Mouse (Mus musculus) stomach, embryonic 15.5 days (tissue): Measurements from ENCODE around the gene Kctd11. TPM values are rescaled to one million over a fixed set of nuclear protein-coding genes. Genes with fewer than 3 reads are reported as not detected.
"Not testable (repeated sequence)": the region's sequence is repeated elsewhere in the genome, so short reads cannot be mapped to it uniquely, and the experiment has no call there.

Experiments
- ATAC-seq: fragments of 200-750 bp; cut with Nextera tagmentation; 2 replicates; pipeline ENCODE4 v1.8.0; 2017; ENCODE audit warnings: low read depth, moderate number of reproducible peaks, moderate TSS enrichment; ENCODE audit not compliant: insufficient read depth, low FRiP score
- H3K27ac ChIP-seq: fragments of 300-500 bp; sonication (generic); 2 replicates; pipeline ENCODE4 v1.5.1; 2015; ENCODE audit warnings: mild to moderate bottlenecking, inconsistent platforms
- H3K27me3 ChIP-seq: fragments of 300-500 bp; sonication (generic); replicated peaks from 2 replicates; pipeline ENCODE4 v1.6.1; 2015; ENCODE audit warnings: inconsistent platforms
- H3K36me3 ChIP-seq: fragments of 300-500 bp; sonication (generic); 2 replicates; pipeline ENCODE4 v1.6.1; 2015; ENCODE audit warnings: inconsistent platforms
- H3K4me1 ChIP-seq: fragments of 300-500 bp; sonication (generic); 2 replicates; pipeline ENCODE4 v1.6.1; 2015; ENCODE audit warnings: inconsistent platforms
- H3K4me2 ChIP-seq: fragments of 300-500 bp; sonication (generic); 2 replicates; pipeline ENCODE4 v1.6.1; 2015; ENCODE audit warnings: mild to moderate bottlenecking, inconsistent platforms
- H3K4me3 ChIP-seq: fragments of 300-500 bp; sonication (generic); replicated peaks from 2 replicates; pipeline ENCODE4 v1.5.1; 2015; ENCODE audit warnings: inconsistent platforms
- H3K9ac ChIP-seq: fragments of 300-500 bp; sonication (generic); 2 replicates; pipeline ENCODE4 v1.6.1; 2015; ENCODE audit warnings: inconsistent platforms
- H3K9me3 ChIP-seq: fragments of 300-500 bp; sonication (generic); 2 replicates; pipeline ENCODE4 v1.6.1; 2016; ENCODE audit warnings: inconsistent platforms
- WGBS: fragments of 180-500 bp; shearing (Covaris S2); methylation state at CpG from one replicate; pipeline ENCODE4 v1.1.7; 2015; 5-methylcytosine and 5-hydroxymethylcytosine counted together
- polyA plus RNA-seq: library from polyadenylated mRNA; unstranded; fragments of >200 nt; fragmentation: Nextera tagmentation; extraction: Ambion mirVana; gene quantifications from 2 replicates; pipeline ENCODE4 v1.2.1, GENCODE M21; 2015

Kctd11 gene
- polyA plus RNA-seq, 1 experiment from 2014 or later = 9.2 TPM

DNA sequence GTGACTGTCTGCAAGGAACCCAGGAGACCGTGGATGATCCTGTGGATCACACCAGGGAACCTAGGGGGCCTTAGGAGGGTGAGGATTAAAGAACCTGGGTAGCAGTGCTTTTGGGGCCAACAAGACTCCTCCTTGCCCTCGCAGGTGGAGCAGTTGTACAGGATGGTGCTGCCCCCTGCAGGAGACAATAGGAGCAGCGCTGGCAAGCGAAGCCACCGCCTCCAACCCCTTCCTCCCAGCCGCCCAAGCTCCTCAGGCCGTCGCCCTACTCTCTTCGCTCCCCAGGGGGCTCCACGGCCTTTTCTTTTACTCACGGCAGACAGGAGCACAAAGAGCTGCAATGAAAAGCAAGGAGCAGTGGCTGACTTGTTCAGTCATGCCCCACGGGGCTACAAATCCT is 4.3 kb downstream of the Kctd11 start:
- Histone ChIP-seq H3K4me2 (peak overlapping the region; percentile 44), H3K4me3 (no peak overlapping the region; the same call in 1 of the 2 replicates), H3K4me1 (peaks cover 46% of the 10 kb centered on the region), H3K27me3 (no peaks in the 10 kb centered on the region), H3K9ac (no peak overlapping the region), H3K36me3 (no peaks in the 10 kb centered on the region), H3K27ac (peak overlapping the region; percentile 72), H3K9me3 (no peaks in the 10 kb centered on the region)
- 5% methylated on average over 12 of the region's 12 CpGs for WGBS
- 0 out of 2 replicates have a peak, but pooled peaks have one; percentile 21 for ATAC-seq

DNA sequence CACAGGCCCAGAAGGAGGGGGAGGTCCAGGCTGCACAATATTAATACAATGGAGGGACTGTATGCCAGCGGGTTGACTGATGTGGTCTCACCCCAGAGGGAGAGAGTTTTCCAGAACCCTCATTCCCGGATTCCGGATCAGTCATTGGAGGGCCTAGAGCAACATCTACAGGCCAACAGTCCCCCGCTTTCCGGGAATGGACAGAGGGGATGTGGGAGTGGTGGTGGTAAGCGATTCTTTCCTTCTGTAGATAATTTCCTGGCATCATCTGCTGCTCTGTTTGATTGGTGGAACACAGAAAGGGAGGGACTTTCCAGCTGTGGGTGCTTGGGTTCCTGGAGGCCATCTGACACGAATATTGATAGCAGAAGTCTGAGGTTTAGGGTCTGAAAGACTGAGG is 5.0 kb downstream of the Kctd11 start:
- no peak overlapping the region for H3K4me3 ChIP-seq
- no peaks in the 10 kb centered on the region for H3K27me3 ChIP-seq
- WGBS = 36% methylated on average over 7 of the region's 7 CpGs
- no peak overlapping the region for H3K4me2 ChIP-seq
- H3K9ac ChIP-seq = no peak overlapping the region
- H3K9me3 ChIP-seq = no peaks in the 10 kb centered on the region
- no peak for ATAC-seq
- no peaks in the 10 kb centered on the region for H3K36me3 ChIP-seq
- H3K4me1 ChIP-seq = peaks cover 41% of the 10 kb centered on the region
- H3K27ac ChIP-seq = peak overlapping the region; percentile 72

DNA sequence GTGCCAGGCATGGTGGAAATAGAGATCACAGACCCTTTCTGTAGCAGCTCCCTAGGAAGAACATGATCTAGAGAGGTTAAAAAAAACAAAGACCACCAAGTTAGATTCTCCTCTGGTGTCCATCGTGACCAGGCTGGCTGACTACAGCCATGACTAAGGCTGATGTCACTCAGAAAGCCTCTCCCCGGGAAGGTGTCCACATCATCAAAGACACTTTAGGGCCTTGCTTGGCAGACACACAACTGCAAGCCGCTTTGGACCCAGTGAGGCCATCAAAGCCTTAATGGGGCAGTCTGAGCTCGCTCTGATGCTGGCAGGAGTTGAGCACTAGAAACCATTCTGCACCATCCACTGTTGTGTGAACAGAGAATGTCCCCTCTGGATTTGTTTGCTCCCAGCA is 8.8 kb downstream of the Kctd11 start:
- H3K27ac ChIP-seq = no peak overlapping the region
- 78% methylated on average over 4 of the region's 4 CpGs for WGBS
- H3K4me2 ChIP-seq = no peak overlapping the region
- H3K9ac ChIP-seq = no peak overlapping the region
- no peaks in the 10 kb centered on the region for H3K27me3 ChIP-seq
- H3K36me3 ChIP-seq = no peaks in the 10 kb centered on the region
- no peaks in the 10 kb centered on the region for H3K9me3 ChIP-seq
- no peak for ATAC-seq
- H3K4me1 ChIP-seq = peaks cover 18% of the 10 kb centered on the region
- no peak overlapping the region for H3K4me3 ChIP-seq

DNA sequence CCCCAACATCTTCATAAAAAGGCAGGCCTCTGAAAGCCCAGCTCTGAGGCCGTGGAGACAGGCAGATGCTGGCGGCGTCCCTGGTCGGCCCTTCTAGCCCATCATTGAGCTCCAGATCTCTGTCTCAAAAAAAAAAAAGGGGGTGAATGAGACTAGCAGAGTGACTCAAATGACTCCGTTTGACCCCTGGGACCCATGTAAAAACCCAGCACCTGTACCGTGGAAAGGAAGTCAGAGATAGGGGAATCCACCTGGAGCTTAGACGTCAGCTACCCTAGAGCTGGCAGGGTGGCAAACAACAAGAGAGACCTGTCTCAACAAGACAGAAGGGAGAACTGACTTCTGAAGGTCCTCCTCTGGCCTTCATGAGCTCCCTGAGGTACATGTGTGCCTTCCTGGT is 9.4 kb downstream of the Kctd11 start:
- no peak for ATAC-seq
- peaks cover 13% of the 10 kb centered on the region for H3K4me1 ChIP-seq
- WGBS = 87% methylated on average over 7 of the region's 7 CpGs
- H3K9me3 ChIP-seq = no peaks in the 10 kb centered on the region
- no peak overlapping the region for H3K4me3 ChIP-seq
- H3K27me3 ChIP-seq = no peaks in the 10 kb centered on the region
- H3K4me2 ChIP-seq = no peak overlapping the region
- H3K36me3 ChIP-seq = no peaks in the 10 kb centered on the region
- H3K9ac ChIP-seq = no peak overlapping the region
- H3K27ac ChIP-seq = no peak overlapping the region

DNA sequence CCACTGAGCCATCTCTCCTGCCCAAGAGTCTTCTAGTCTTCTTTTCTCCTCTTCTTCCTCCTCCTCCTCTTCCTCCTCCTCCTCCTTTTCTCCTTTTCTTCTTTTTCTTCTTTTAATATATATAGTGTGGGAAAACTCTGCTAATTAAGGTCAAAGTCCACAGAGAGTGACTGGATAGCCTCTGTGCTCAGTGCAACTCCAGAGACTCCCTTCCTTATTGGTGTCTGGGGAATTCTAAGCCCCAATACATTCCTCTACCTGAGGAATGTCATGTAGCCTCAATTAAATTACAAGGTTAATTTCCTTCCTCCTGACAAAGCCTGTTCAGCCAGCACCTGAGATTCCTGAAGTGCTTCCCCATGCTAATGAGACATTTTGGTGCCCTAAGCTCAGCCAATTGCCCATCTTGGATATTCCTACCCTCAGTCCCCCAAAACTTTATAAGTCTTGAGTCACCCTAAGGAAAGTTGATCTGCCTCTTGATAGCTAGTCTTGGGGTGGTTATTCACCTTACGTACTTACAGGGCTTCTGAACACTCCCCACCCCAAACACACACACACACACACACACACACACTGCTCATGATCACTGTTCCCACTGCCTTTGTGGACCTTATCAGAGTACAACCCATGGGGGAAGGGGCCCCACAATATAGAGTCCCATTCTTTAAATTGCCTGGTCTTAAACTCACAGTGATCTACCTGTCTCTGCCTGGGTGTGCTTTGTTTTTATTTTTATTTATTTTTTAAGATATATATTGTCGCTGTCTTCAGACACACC is 10.7 kb downstream of the Kctd11 start:
- ATAC-seq = no peak

DNA sequence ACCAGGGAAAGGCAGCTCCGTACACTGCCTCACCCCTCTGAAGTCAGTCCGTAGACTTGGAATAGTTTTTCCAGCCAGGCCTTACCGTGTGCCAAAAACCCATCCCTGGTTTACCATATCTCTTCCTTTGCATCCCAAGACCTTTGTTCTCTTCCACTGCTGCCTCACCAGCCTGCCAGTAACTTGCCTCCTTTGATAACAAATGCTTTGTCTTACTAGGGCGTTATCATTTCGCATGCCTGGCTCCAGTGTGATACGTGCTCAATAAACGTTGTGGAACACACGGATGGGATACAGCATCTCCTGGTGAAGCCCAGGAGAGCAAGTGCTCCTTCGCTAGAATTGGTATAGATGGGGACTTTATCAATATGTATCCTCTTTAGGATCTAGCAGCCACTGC is 13.9 kb downstream of the Kctd11 start:
- Histone ChIP-seq H3K27me3 (no peaks in the 10 kb centered on the region), H3K4me1 (no peaks in the 10 kb centered on the region), H3K4me3 (no peak overlapping the region), H3K27ac (no peak overlapping the region), H3K9me3 (no peaks in the 10 kb centered on the region), H3K36me3 (no peaks in the 10 kb centered on the region), H3K4me2 (no peak overlapping the region), H3K9ac (no peak overlapping the region)
- 58% methylated on average over 9 of the region's 9 CpGs for WGBS
- no peak for ATAC-seq

More for the DNA sequence above, 10.7 kb downstream of the Kctd11 start:
- Histone ChIP-seq H3K9me3 (no peaks in the 10 kb centered on the region), H3K4me1 (no peaks in the 10 kb centered on the region), H3K9ac (no peak overlapping the region), H3K36me3 (no peaks in the 10 kb centered on the region), H3K4me2 (no peak overlapping the region), H3K4me3 (no peak overlapping the region), H3K27ac (no peak overlapping the region), H3K27me3 (no peaks in the 10 kb centered on the region)
- WGBS = 84% methylated on average over 2 of the region's 2 CpGs

DNA sequence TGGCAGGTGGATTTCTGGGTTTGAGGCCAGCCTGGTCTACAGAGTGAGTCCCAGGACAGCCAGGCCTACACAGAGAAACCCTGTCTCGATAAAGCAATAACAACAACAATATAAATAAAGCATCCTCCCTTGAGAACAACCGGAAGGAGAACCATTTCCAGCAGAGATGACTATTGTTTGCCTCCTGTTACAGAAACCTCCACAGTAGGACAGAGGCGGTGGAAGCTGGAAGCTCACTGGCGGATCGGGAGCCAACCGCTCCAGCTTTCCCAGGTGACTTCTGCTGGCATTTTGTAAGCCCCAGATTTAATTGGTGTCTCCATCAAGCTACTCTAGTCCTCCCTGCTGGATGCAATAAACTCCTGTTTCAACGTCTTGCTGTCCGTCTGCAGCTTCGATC is 15.6 kb downstream of the Kctd11 start:
- WGBS = 81% methylated on average over 9 of the region's 9 CpGs
- no peaks in the 10 kb centered on the region for H3K36me3 ChIP-seq
- no peaks in the 10 kb centered on the region for H3K9me3 ChIP-seq
- no peak overlapping the region for H3K9ac ChIP-seq
- H3K27me3 ChIP-seq = no peaks in the 10 kb centered on the region
- ATAC-seq = no peak
- no peak overlapping the region for H3K4me2 ChIP-seq
- H3K27ac ChIP-seq = no peak overlapping the region
- no peak overlapping the region for H3K4me3 ChIP-seq
- no peaks in the 10 kb centered on the region for H3K4me1 ChIP-seq

DNA sequence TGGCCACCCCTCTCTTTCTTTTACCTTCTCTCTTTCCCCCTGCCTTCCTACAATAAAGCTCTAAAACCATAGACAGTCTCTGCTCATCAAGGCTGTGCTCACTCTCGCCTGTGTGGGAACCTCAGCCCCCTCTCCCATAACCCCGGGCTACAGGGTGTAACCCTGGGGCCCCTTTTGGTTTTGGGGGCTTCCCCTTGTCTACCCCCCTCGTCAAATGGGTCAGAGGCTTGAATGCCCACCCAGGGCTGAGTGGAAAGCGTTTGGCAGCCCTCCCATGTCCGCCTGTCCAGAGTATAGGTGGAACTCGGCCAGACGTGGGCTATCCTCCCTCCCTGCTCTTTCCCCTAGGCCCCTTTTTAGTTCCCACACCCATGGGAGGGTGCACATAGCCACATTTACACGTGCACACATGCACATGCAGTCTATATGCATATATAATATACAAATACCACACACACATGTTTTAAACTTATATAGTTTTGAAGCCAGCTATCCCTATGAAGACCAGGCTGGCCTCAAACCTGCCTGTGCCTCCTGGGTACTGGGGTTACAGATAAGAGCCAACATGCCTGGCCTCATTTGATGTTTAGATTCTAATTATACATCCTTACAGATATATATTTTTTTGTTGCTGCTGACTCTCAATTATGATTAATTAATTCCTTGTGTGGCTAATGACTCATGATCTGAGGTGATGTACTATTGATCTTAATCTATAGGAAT is 16.9 kb downstream of the Kctd11 start:
- H3K4me3 ChIP-seq = no peak overlapping the region
- ATAC-seq = no peak
- H3K9ac ChIP-seq = no peak overlapping the region
- H3K27me3 ChIP-seq = 0 out of 2 replicates have a peak, but pooled peaks cover under 1% of the 10 kb centered on the region
- H3K9me3 ChIP-seq = no peaks in the 10 kb centered on the region
- no peaks in the 10 kb centered on the region for H3K4me1 ChIP-seq
- H3K36me3 ChIP-seq = no peaks in the 10 kb centered on the region
- 45% methylated on average over 8 of the region's 8 CpGs for WGBS
- H3K4me2 ChIP-seq = no peak overlapping the region
- no peak overlapping the region for H3K27ac ChIP-seq

DNA sequence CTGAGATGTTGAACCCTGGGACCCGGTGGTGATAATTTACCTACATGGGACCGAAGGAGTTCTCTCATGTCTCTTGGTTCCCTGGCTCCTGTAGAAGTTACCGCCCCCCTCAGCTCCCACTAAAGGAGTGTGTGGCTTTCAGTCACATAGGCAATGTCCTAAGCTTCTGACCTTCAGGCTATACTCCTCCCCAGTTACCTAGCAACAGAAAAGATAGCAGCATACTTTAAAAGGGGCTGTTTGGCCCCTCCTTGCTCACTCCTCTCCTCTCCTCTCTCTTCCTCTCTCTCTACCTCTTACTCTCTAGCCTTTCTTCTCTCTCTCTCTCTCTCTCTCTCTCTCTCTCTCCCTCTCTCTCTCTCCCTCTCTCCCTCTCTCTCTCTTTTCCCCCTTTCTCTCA is 17.5 kb downstream of the Kctd11 start:
- not testable (repeated sequence) for H3K36me3 ChIP-seq, H3K4me2 ChIP-seq, H3K9ac ChIP-seq, H3K27ac ChIP-seq, H3K4me1 ChIP-seq, ATAC-seq, H3K9me3 ChIP-seq, H3K4me3 ChIP-seq, H3K27me3 ChIP-seq
- WGBS = 73% methylated on average over 3 of the region's 3 CpGs

DNA sequence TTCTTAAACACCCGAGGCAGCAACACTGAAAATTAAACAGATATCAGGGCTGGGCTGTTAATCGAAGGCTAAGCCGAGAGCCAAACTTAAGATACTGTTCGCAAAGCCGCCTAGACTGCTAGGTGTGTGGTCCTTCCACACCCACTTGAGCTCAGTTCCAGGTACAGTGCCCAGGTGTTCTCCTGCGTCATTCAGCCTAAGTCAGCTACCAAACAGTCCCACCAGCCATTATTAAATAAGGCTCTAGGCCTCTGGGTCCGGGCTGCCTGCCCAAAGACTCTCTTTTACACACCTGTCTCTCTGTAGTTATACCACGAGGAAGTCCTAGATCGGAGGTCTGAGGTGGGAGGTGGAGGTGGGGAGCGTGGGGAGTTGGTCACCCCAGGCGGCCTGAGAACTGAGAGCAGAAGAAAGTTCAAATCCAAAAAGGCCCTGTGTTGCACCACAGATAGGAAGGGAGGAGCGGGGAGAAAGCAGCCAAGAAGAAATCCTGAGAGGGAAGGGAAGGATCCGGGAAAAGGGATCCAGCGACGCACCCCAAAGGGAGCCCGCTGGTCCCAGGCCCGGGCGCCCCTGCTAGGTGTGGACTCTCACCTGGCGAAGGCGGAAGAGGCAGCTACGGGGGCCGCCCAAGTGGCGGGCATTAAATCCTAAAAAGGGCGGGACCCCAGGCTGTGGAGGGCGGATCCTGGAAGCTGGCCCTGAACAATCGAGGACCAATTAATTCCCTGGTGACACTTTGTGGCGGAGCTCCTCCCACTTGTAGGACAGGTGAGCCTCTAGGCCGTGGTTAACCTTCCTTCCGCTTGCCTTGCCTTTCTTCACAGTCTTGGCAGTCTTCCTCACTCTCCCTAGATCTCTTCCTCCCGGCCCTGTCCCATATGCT is 22.9 kb downstream of the Kctd11 start, which contains the start of gene Tnk1:
Gene Tnk1, minus strand, starts transcription at position 618 of the 886 bp plus-strand sequence.
- WGBS = 19% methylated on average over 30 of the region's 30 CpGs

DNA sequence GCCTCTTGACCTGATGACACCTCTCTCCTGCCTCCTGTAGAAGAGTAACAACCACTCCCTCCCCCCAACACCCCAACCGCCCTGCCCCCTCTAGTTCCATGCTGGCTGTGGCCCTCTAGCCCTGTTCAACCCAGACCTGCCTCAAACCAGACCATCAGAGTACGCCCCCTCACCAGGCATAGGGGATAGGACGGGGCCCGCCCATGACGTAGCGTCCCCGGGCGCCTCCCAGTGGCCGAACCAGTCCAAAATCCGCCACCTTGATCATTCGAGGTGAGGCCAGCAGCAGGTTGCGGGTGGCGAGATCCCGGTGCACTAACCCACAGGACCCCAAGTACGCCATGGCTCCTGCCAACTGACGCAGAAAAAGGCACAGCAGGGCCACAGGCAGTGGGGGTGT is 25.9 kb downstream of the Kctd11 start:
- ATAC-seq = no peak
- H3K9me3 ChIP-seq = no peaks in the 10 kb centered on the region
- H3K27me3 ChIP-seq = peaks cover 4% of the 10 kb centered on the region; the same call in 1 of the 2 replicates
- H3K4me3 ChIP-seq = no peak overlapping the region
- H3K27ac ChIP-seq = no peak overlapping the region
- H3K36me3 ChIP-seq = peaks cover 21% of the 10 kb centered on the region
- peaks cover 7% of the 10 kb centered on the region for H3K4me1 ChIP-seq
- no peak overlapping the region for H3K9ac ChIP-seq
- H3K4me2 ChIP-seq = peak overlapping the region; percentile 3; the same call in 1 of the 2 replicates
- WGBS = 30% methylated on average over 16 of the region's 16 CpGs

More for the DNA sequence above, 22.9 kb downstream of the Kctd11 start, which contains the start of gene Tnk1:
- no peaks in the 10 kb centered on the region for H3K9me3 ChIP-seq
- H3K4me1 ChIP-seq = peaks cover 4% of the 10 kb centered on the region
- peak within 1 kb of the TSS; percentile 33 for H3K4me2 ChIP-seq
- ATAC-seq = peak; percentile 81
- peak within 1 kb of the TSS; percentile 75 for H3K27ac ChIP-seq
- H3K36me3 ChIP-seq = no peaks in the 10 kb centered on the region
- peaks cover 4% of the 10 kb centered on the region; the same call in 1 of the 2 replicates for H3K27me3 ChIP-seq
- 0 out of 2 replicates have a peak within 1 kb of the TSS, but pooled peaks have one; percentile 3 for H3K9ac ChIP-seq
- H3K4me3 ChIP-seq = peak within 1 kb of the TSS; percentile 33
